Mouse (Mus musculus) bone marrow, adult 2 months (tissue): ENCODE data around the gene Ndufaf2. TPM values are rescaled to one million over a fixed set of nuclear protein-coding genes. Genes with fewer than 3 reads are reported as not detected.

Source experiments
- H3K27ac ChIP-seq: fragments of 200-500 bp; 2 replicates; pipeline ENCODE4 v1.5.1; 2012; ENCODE audit warnings: low read depth, mild to moderate bottlenecking, control low read depth, inconsistent platforms, low read length; ENCODE audit not compliant: control insufficient read depth, poor library complexity, insufficient read depth
- H3K4me1 ChIP-seq: fragments of 200-500 bp; 2 replicates; pipeline ENCODE4 v1.6.1; 2011; ENCODE audit warnings: low read length; ENCODE audit not compliant: control insufficient read depth, insufficient read depth
- H3K4me3 ChIP-seq: fragments of 200-500 bp; replicated peaks from 2 replicates; pipeline ENCODE3; 2011; ENCODE audit warnings: mild to moderate bottlenecking, low read depth, low read length, control low read depth; ENCODE audit not compliant: control insufficient read depth
- CTCF ChIP-seq: fragments of 200-500 bp; IDR thresholded peaks from 2 replicates; pipeline ENCODE4 v1.5.1; 2011; ENCODE audit warnings: low read length, control low read depth; ENCODE audit not compliant: control insufficient read depth, insufficient read depth
- POLR2A ChIP-seq: fragments of 200-500 bp; IDR thresholded peaks from 2 replicates; pipeline ENCODE4 v1.6.1; 2011; ENCODE audit warnings: low read depth, mild to moderate bottlenecking, control low read depth, low read length, borderline replicate concordance; ENCODE audit not compliant: control insufficient read depth
- WGBS: fragments of 180-500 bp; shearing (Covaris S2); methylation state at CpG from one replicate; pipeline ENCODE4 v1.1.7; 2018; 5-methylcytosine and 5-hydroxymethylcytosine counted together
- polyA plus RNA-seq: library from polyadenylated mRNA; stranded (reverse); fragments of >200 nt; gene quantifications from 2 replicates; pipeline ENCODE4 v1.2.4, GENCODE M21; 2011; ENCODE audit warnings: low replicate concordance; ENCODE audit not compliant: missing spikeins, insufficient read depth, insufficient read length

The Ndufaf2 gene
- polyA plus RNA-seq, 1 experiment, result 20.7 TPM

DNA sequence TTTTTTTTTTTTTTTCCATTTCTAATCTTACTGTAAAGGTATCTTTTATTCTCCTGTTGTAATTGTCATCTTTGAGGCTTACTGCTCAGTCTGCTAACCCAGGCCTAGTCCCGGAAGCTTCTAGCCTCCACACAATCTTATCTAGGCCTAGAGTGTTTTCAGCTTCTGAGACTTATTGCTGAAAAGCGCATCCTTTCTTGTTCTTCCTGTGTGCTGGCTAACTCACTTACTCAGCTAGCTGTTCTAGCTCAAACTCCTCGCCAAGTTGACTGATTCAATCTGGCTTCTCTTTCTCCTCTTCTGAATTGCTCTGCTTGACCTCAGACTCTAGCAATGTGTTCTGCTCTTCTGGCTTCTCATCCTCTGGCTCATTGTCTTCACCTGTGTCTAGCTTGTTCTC, 112.8 kb downstream of the Ndufaf2 start:
- H3K4me3 ChIP-seq, result no peak overlapping the region
- no peak overlapping the region for H3K27ac ChIP-seq
- H3K4me1 ChIP-seq, result no peaks in the 10 kb centered on the region; the same call in 1 of the 2 replicates
- TF ChIP-seq POLR2A, result no peak
- 73% methylated on average over 3 of the region's 3 CpGs for WGBS

DNA sequence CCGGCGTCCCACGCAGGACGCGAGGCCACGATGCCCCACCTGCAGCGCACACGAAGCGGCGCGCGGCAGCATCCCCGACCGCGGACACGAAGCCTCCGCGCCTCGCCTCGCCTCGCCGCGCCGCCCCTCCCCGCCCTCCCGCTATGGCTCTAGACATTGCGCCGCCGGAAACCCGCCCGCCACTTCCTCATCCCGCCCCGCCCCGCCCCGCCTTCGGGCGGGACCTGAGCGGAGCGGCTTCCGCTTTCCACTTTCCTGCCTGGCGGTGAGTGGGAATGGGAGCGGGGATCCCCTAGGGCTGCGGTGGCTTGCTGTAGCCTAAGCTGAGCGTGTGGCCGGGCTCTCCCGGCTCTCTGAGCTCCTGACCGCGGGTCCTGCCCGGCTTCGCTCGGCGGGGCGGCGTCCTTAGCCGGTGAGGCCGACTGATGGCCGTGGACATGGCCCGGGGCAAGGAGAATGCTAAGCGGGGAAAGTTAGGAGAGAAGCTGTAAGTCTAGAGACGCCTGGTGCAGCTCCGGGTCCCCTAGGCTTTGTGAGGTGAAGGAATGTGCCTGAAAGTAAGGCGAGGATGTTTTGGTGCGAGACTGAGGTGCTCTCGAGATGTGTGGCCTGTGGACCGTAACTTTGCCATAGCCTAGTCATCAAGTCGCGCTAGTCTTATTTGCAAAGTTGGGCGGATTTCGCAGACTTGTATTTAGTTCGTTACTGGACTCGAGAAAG, 114.0 kb downstream of the Ndufaf2 start, which contains the start of gene Smim15:
Smim15 (plus strand) TSS at position 225 of the 720 bp plus-strand sequence.
- Histone ChIP-seq H3K4me1 (no peaks in the 10 kb centered on the region; the same call in 1 of the 2 replicates), H3K4me3 (peak within 1 kb of the TSS; percentile 92), H3K27ac (peak within 1 kb of the TSS; percentile 73)
- TF ChIP-seq CTCF (no peak), POLR2A (peak; percentile 56; the same call in 1 of the 2 replicates)
- WGBS, result under 1% methylated on average over 71 of the region's 71 CpGs

DNA sequence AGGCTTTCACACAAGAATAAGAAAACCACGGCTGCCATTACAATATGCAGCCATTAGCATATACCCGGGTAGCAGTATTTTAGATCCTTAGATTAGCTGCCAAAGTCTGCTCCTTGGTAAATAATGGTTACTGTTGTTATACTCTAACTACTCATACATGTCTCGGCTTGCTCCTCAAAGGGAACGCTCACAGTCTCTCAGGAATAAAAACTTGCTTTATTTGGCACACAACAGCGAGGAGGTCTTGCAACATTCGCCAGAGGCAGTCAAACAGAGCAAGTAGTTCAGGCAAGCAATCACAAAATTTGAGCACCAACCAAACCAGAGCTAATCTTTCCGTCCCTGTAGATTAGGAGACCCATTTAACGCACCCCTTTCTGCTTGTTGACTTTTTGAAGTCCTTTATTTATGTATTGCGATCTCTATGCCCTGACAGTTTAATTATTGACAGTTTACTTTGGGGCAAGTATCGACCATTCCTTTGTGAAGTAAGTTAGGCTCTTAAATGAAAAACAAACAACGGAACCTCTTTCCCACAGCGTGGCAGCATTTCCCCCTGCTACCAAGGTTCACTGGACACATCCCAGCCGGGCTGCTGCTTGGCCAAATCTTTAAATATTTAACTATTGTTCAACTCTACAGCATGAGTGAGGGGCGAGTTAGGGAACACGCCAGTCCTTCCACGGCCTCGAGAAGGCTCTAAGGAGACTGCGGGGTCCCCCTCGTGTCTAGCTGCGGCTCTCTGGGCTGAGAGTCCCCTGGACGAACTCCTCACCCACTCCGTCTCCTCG, 114.8 kb downstream of the Ndufaf2 start:
- no peaks in the 10 kb centered on the region; the same call in 1 of the 2 replicates for H3K4me1 ChIP-seq
- peak overlapping the region; percentile 26; the same call in 1 of the 2 replicates for H3K27ac ChIP-seq
- WGBS, result 2% methylated on average over 23 of the region's 23 CpGs
- peak overlapping the region; percentile 70 for H3K4me3 ChIP-seq
- TF ChIP-seq POLR2A (no peak), CTCF (no peak)

DNA sequence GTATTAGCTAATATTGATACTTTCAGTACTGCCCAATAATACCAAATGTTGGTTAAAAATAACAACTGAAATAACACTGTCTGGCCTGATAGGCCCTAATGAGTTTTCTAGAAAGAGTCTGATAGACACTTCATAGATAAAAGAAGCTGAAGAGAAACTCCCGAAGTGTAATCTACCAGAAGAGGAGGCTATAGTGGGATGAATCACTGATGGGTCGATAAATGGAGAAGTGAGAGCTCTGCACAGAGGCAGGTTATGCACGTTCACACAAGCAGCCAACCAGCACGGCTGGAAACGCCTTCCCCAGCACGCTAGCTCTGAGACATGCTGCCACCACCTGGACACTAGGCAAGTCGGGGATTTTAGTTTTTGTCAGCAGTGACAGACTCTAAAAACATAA, 117.1 kb downstream of the Ndufaf2 start:
- H3K4me3 ChIP-seq, result no peak overlapping the region
- H3K27ac ChIP-seq, result no peak overlapping the region
- peak; percentile 80 for TF ChIP-seq CTCF
- no peak for TF ChIP-seq POLR2A
- WGBS, result 0% methylated on average over 7 of the region's 7 CpGs
- no peaks in the 10 kb centered on the region; the same call in 1 of the 2 replicates for H3K4me1 ChIP-seq

DNA sequence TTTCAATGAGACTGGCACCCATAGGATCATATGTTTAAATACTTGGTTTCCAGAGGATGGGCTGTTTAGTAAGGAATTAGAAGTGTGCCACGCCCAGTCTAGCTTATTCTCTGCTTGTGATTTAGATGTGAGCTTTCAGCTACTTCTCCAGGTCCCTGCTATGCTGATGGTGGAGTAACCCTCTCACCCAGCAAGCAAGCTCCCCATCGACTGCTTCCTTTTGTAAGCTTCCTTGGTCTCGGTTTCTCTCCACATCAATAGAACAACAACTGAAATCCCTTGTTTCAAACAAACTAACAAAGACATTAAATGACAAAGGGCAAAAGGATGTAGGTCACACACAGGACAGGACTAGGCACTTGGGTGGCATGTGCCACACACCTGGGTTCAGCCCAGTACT, 118.0 kb downstream of the Ndufaf2 start:
- WGBS, result 75% methylated on average over 3 of the region's 3 CpGs
- TF ChIP-seq POLR2A, result no peak
- TF ChIP-seq CTCF, result no peak

DNA sequence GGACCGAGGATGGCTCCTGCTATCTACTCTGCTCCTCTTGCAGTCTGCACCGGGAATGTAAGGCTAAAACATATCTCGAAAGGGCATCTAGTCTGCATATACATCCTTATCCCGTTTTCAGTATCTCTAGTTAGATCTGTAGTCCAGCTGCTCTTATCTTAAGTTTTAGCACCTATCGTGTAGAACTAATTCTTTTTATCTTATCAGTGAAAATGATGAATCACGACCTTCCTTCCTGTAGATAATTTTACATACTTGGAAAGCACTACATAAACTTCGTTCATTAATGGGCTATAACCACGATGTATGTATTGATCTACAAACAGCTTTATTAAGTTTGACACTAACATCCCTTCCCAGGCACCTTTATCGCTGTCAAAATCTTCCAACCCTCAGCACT, 118.5 kb downstream of the Ndufaf2 start:
- H3K4me1 ChIP-seq, result no peaks in the 10 kb centered on the region
- WGBS, result 74% methylated on average over 9 of the region's 9 CpGs
- H3K4me3 ChIP-seq, result no peak overlapping the region
- no peak overlapping the region for H3K27ac ChIP-seq
- TF ChIP-seq CTCF (no peak), POLR2A (no peak)

More for the DNA sequence above, 118.0 kb downstream of the Ndufaf2 start:
- H3K4me1 ChIP-seq, result no peaks in the 10 kb centered on the region
- no peak overlapping the region for H3K4me3 ChIP-seq
- H3K27ac ChIP-seq, result no peak overlapping the region

DNA sequence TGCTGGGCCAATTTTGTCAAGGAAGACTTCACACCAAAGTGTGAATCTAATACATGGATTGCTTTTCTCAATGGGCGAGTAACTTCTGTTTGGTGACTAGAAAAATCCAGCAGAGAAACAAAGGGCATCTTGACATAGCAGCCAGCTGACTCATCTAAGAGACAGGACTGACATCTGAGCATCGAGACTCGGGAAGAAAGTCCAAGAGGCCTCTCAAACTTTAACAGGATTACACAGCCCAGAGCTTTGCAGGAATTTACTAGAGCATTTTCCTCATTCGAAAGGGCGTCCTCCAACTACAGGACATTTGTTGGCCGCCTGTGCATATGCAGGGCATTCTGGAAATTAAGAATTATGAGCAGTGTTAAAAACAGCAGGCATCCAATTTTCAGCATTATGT, 119.0 kb downstream of the Ndufaf2 start:
- no peak for TF ChIP-seq CTCF
- TF ChIP-seq POLR2A, result no peak
- WGBS, result 78% methylated on average over 6 of the region's 6 CpGs
- H3K27ac ChIP-seq, result no peak overlapping the region

DNA sequence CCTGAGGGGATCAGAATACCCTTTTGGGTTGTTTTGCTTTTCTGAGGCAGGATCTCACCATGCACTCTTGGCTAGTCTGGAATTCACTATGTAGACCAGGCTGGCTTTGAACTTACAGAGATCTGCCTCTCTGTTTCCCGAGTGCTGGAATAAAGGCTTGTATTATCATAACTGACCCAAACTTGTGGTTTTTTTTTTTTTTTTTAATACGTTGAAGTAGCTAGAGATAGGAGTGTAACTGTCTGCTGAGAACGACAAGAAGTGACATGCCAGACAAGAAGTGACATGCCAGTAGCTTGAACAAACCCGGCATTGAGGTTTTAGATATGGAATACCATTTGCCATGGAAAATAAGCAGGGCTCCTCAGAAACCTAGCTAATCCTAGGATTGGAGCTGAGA, 125.6 kb downstream of the Ndufaf2 start:
- H3K4me3 ChIP-seq, result no peak overlapping the region
- TF ChIP-seq CTCF (no peak), POLR2A (no peak)
- H3K4me1 ChIP-seq, result no peaks in the 10 kb centered on the region
- WGBS, result 65% methylated on average over 4 of the region's 4 CpGs
- no peak overlapping the region for H3K27ac ChIP-seq

More for the DNA sequence above, 119.0 kb downstream of the Ndufaf2 start:
- Histone ChIP-seq H3K4me3 (no peak overlapping the region), H3K4me1 (no peaks in the 10 kb centered on the region)
